Mouse (Mus musculus): ENCODE results near the gene Iqce. TPM values are rescaled to one million over a fixed set of nuclear protein-coding genes. Genes with fewer than 3 reads are reported as not detected.
"Not testable (repeated sequence)": the region's sequence is repeated elsewhere in the genome, so short reads cannot be mapped to it uniquely, and the experiment has no call there.

Gene Iqce
- polyA plus RNA-seq, 1 experiment: 4.8 TPM

DNA sequence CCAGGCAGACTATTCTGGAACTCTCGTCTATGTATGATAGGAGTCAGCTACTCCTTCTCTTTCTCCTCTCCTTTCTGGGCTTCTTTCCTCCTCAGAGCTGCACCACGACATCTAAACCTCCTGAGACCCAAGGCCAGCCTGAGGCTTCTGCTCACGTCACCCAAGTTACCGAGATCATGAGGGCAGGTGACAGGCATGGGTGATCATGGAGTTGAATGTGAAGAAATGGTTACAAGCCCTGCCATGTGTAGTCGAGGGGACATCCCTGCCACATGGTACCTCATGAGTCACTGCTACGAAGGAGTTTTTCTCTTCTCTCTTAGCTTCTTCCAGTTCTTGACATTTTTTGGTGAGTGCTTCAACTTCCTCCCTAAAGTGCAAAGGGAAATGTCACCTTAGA lies 25.0 kb downstream of the Iqce start:
- no peak for TF ChIP-seq CEBPB (IDR thresholded peaks at IDR 0.05; ENCODE audit: insufficient read depth, poor library complexity, severe bottlenecking)
- no peak for TF ChIP-seq E2F4 (IDR thresholded peaks at IDR 0.05; ENCODE audit: insufficient read depth)
- H3K27me3 ChIP-seq (ENCODE audit: control insufficient read depth, insufficient read depth, insufficient read length): no peaks in the 10 kb centered on the region
- no peak overlapping the region for H3ac ChIP-seq (ENCODE audit: control insufficient read depth, insufficient read length)
- no peaks in the 10 kb centered on the region for H3K36me3 ChIP-seq (ENCODE audit: control insufficient read depth, insufficient read depth)
- H3K79me2 ChIP-seq (ENCODE audit: control insufficient read depth, insufficient read depth): no peaks in the 10 kb centered on the region
- H3K4me3 ChIP-seq: no peak overlapping the region
- no peak overlapping the region for H3K4me2 ChIP-seq (ENCODE audit: low read depth)

DNA sequence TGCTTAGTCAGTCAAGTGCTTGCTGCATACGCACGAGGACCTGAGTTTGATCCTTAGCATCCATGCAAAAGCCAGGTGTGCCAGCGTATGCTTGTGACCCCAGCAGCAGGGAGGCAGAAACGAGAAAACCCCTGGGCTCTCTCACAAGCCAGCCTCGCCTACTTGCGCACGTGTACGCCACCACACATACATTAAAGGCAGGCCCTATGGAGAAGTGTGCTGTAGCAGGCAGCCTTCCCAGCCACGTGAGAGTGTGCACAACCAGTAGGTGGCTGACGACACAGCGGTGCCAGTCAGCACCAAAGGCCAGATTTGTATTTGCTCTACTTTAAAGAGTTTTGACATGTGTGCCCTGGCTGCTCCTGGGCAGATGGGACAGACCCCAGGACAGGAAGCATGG lies 26.5 kb downstream of the Iqce start:
- H3K36me3 ChIP-seq (ENCODE audit: control insufficient read depth, insufficient read depth): no peaks in the 10 kb centered on the region

DNA sequence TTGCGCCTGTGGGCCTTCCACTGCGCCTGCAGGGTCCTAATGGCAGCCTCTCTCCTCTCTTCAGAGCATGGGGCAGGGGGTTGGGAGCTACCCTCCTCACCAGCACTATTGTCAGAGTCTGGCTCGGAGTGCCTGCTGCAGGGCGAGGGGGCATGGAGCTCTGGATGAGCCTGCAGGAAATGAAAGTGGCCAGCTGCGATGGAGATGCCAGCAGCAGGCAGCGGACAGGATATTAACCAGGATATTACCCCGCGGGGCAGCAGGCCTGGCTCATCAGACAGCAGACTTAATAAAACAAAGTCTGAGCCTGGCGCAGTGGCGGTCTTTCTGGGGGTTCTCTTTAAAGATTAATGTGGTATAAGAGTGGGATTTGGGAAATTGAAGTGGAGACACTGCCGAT lies 27.1 kb downstream of the Iqce start:
- no peaks in the 10 kb centered on the region for H3K36me3 ChIP-seq (ENCODE audit: control insufficient read depth, insufficient read depth)
- H3K4me2 ChIP-seq (ENCODE audit: low read depth): no peak overlapping the region
- TF ChIP-seq MYOG (IDR thresholded peaks at IDR 0.05; ENCODE audit: control insufficient read depth in 1 of 3, insufficient read depth in 1 of 3, insufficient read length in 2 of 3, low read depth in 2 of 3): no peak
- no peak for TF ChIP-seq TCF12 (IDR thresholded peaks at IDR 0.05; ENCODE audit: insufficient read depth, poor library complexity, severe bottlenecking)
- TF ChIP-seq MAX (IDR thresholded peaks at IDR 0.05; ENCODE audit: low read depth): no peak
- TF ChIP-seq CEBPB (IDR thresholded peaks at IDR 0.05; ENCODE audit: insufficient read depth, poor library complexity, severe bottlenecking): no peak
- H3K4me3 ChIP-seq: no peak overlapping the region
- H3ac ChIP-seq (ENCODE audit: control insufficient read depth, insufficient read length): no peak overlapping the region
- H3K27me3 ChIP-seq (ENCODE audit: control insufficient read depth, insufficient read depth, insufficient read length): no peaks in the 10 kb centered on the region
- H3K79me2 ChIP-seq (ENCODE audit: control insufficient read depth, insufficient read depth): no peaks in the 10 kb centered on the region

More for the DNA sequence above, 26.5 kb downstream of the Iqce start:
- TF ChIP-seq POLR2AphosphoS2 (IDR thresholded peaks at IDR 0.05; ENCODE audit: insufficient read length, low read depth): no peak
- TF ChIP-seq CEBPB (IDR thresholded peaks at IDR 0.05; ENCODE audit: insufficient read depth, poor library complexity, severe bottlenecking): no peak
- TF ChIP-seq USF1 (IDR thresholded peaks at IDR 0.05; ENCODE audit: low read depth): no peak
- no peak for TF ChIP-seq MAX (IDR thresholded peaks at IDR 0.05; ENCODE audit: low read depth)
- TF ChIP-seq MYOD1 (IDR thresholded peaks at IDR 0.05; ENCODE audit: control insufficient read depth in 1 of 3, insufficient read length in 2 of 3, low read depth in 2 of 3): no peak
- no peak for TF ChIP-seq SRF (IDR thresholded peaks at IDR 0.05; ENCODE audit: control insufficient read depth, insufficient read length, low read depth)
- no peak for TF ChIP-seq E2F4 (IDR thresholded peaks at IDR 0.05; ENCODE audit: insufficient read depth)
- no peak for TF ChIP-seq TCF3 (IDR thresholded peaks at IDR 0.05; ENCODE audit: insufficient read length, low read depth)
- TF ChIP-seq MYOG (IDR thresholded peaks at IDR 0.05; ENCODE audit: control insufficient read depth in 1 of 3, insufficient read depth in 1 of 3, insufficient read length in 2 of 3, low read depth in 2 of 3): no peak
- TF ChIP-seq TCF12 (IDR thresholded peaks at IDR 0.05; ENCODE audit: insufficient read depth, poor library complexity, severe bottlenecking): no peak
- no peak for TF ChIP-seq POLR2A (IDR thresholded peaks at IDR 0.05; ENCODE audit: insufficient read length, low read depth)
- H3K79me2 ChIP-seq (ENCODE audit: control insufficient read depth, insufficient read depth): no peaks in the 10 kb centered on the region
- no peak overlapping the region for H3ac ChIP-seq (ENCODE audit: control insufficient read depth, insufficient read length)
- H3K4me2 ChIP-seq (ENCODE audit: low read depth): no peak overlapping the region
- H3K4me3 ChIP-seq: no peak overlapping the region
- no peaks in the 10 kb centered on the region for H3K27me3 ChIP-seq (ENCODE audit: control insufficient read depth, insufficient read depth, insufficient read length)

DNA sequence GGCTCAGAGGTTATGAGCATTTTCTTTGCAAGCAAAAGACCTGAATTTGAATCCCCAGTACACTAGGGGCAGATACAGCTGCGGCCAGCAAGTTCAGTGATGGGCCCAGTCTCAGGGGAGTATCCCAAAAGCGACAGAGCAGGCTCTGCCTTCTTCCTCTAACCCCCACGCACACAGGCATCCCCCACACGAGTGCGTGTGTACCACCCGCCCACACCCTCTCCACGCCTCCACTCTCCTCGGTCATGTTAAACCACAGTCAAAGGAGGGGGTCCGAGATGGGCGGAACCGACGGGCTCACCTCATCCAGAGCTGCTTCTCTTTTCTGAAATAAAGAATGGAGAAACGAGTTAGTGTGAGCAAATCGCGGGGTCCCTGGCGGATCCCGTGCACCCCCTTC lies 28.1 kb downstream of the Iqce start:
- no peak for TF ChIP-seq TCF12 (IDR thresholded peaks at IDR 0.05; ENCODE audit: insufficient read depth, poor library complexity, severe bottlenecking)
- H3K79me2 ChIP-seq (ENCODE audit: control insufficient read depth, insufficient read depth): no peaks in the 10 kb centered on the region
- no peak overlapping the region for H3K4me3 ChIP-seq
- H3K4me2 ChIP-seq (ENCODE audit: low read depth): no peak overlapping the region
- H3K36me3 ChIP-seq (ENCODE audit: control insufficient read depth, insufficient read depth): no peaks in the 10 kb centered on the region
- no peak overlapping the region for H3ac ChIP-seq (ENCODE audit: control insufficient read depth, insufficient read length)
- no peaks in the 10 kb centered on the region for H3K27me3 ChIP-seq (ENCODE audit: control insufficient read depth, insufficient read depth, insufficient read length)

DNA sequence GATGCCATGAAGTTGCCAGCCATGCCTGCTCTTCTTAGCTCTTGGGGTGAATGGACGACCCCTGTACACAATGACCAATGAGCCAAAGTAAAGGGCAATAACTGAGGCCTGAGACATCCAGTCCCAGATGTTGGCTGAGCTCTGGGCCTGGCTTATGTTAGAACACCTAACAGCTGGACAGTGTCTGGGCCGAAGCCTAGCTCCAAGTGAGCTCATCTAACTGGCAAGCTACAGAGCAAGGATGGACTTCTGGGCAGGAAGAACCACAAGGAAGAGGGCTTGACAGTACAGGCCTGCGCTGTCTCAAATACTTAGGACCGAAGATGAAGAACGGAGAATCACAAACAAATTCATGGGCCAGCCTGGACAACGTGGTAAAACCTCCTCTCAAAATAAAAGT lies 29.6 kb downstream of the Iqce start:
- not testable (repeated sequence) for H3K36me3 ChIP-seq (ENCODE audit: control insufficient read depth, insufficient read depth); H3K4me3 ChIP-seq; H3K27me3 ChIP-seq (ENCODE audit: control insufficient read depth, insufficient read depth, insufficient read length); H3ac ChIP-seq (ENCODE audit: control insufficient read depth, insufficient read length); H3K79me2 ChIP-seq (ENCODE audit: control insufficient read depth, insufficient read depth); H3K4me2 ChIP-seq (ENCODE audit: low read depth)

DNA sequence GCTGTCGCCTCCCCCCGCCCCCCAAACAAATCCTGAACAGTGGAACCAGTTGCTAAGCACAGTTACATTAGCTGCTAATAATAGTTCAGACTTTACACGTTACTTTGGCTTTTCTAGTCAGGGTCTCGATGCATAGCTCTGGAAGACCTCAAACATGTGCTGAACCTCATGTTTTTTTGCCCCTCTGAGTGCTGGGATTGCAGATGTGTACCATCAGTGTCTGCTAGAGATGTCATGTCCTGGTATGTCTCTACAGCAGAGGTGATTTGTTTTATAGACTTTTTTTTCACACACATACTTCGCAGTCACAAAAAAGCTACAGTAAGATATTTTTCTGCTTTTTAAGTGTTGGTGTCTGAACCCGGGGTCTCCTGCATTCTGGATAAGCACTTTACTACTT lies 30.1 kb downstream of the Iqce start:
- no peaks in the 10 kb centered on the region for H3K27me3 ChIP-seq (ENCODE audit: control insufficient read depth, insufficient read depth, insufficient read length)
- TF ChIP-seq POLR2A (IDR thresholded peaks at IDR 0.05; ENCODE audit: insufficient read length, low read depth) (no peak), E2F4 (IDR thresholded peaks at IDR 0.05; ENCODE audit: insufficient read depth) (no peak), TCF12 (IDR thresholded peaks at IDR 0.05; ENCODE audit: insufficient read depth, poor library complexity, severe bottlenecking) (no peak)
- H3K4me3 ChIP-seq: no peak overlapping the region
- H3K36me3 ChIP-seq (ENCODE audit: control insufficient read depth, insufficient read depth): no peaks in the 10 kb centered on the region
- no peak overlapping the region for H3ac ChIP-seq (ENCODE audit: control insufficient read depth, insufficient read length)
- no peaks in the 10 kb centered on the region for H3K79me2 ChIP-seq (ENCODE audit: control insufficient read depth, insufficient read depth)
- no peak overlapping the region for H3K4me2 ChIP-seq (ENCODE audit: low read depth)
